Mouse (Mus musculus): Measurements from ENCODE around the gene Gm5127. TPM values are rescaled to one million over a fixed set of nuclear protein-coding genes. Genes with fewer than 3 reads are reported as not detected.

Gm5127 gene
- polyA plus RNA-seq, 1 experiment from 2014 or later, result 1.1 TPM

GRCm38 (mm10) chrX:106633543-106633942, 50.6 kb downstream of the Gm5127 start:
- Histone ChIP-seq H3K4me1 (no peaks in the 10 kb centered on the region), H3K27me3 (no peaks in the 10 kb centered on the region), H3K9me3 (replicated peaks) (no peaks in the 10 kb centered on the region), H3K27ac (no peak overlapping the region), H3K9ac (no peak overlapping the region), H3K36me3 (no peaks in the 10 kb centered on the region), H3K4me3 (no peak overlapping the region), H3K4me2 (replicated peaks) (no peak overlapping the region)
- ATAC-seq (ENCODE audit: low FRiP score), result no peak

- no peak overlapping the region for H3K27ac ChIP-seq
- WGBS, result 82% methylated on average over 3 of the region's 3 CpGs
- no peaks in the 10 kb centered on the region for H3K4me1 ChIP-seq
- H3K27me3 ChIP-seq, result no peaks in the 10 kb centered on the region
- no peak overlapping the region for H3K4me3 ChIP-seq
- no peak for ATAC-seq (ENCODE audit: low FRiP score)
- no peak overlapping the region for H3K4me2 ChIP-seq (replicated peaks)
- H3K36me3 ChIP-seq, result no peaks in the 10 kb centered on the region
- H3K9me3 ChIP-seq (replicated peaks), result no peaks in the 10 kb centered on the region
- no peak overlapping the region for H3K9ac ChIP-seq
These were observed 52.0 kb downstream of the Gm5127 start for GRCm38 (mm10) chrX:106634799-106635541.

- Histone ChIP-seq H3K27ac (no peak overlapping the region), H3K9ac (no peak overlapping the region), H3K4me1 (no peaks in the 10 kb centered on the region), H3K27me3 (no peaks in the 10 kb centered on the region), H3K4me3 (no peak overlapping the region), H3K9me3 (replicated peaks) (no peaks in the 10 kb centered on the region), H3K36me3 (no peaks in the 10 kb centered on the region), H3K4me2 (replicated peaks) (no peak overlapping the region)
- no peak for ATAC-seq (ENCODE audit: low FRiP score)
These were observed 79.1 kb downstream of the Gm5127 start for GRCm38 (mm10) chrX:106662101-106662500.

GRCm38 (mm10) chrX:106704590-106704989, 121.6 kb downstream of the Gm5127 start:
- no peak overlapping the region for H3K27ac ChIP-seq
- no peaks in the 10 kb centered on the region for H3K27me3 ChIP-seq
- no peaks in the 10 kb centered on the region for H3K9me3 ChIP-seq (replicated peaks)
- no peak overlapping the region for H3K4me3 ChIP-seq
- no peaks in the 10 kb centered on the region for H3K36me3 ChIP-seq
- H3K4me2 ChIP-seq (replicated peaks), result no peak overlapping the region
- H3K9ac ChIP-seq, result no peak overlapping the region
- 85% methylated on average over 3 of the region's 3 CpGs for whole genome bisulfite sequencing
- ATAC-seq (ENCODE audit: low FRiP score), result no peak
- H3K4me1 ChIP-seq, result no peaks in the 10 kb centered on the region

- H3K36me3 ChIP-seq, result no peaks in the 10 kb centered on the region
- WGBS, result 39% methylated on average over 2 of the region's 2 CpGs
- H3K9ac ChIP-seq, result no peak overlapping the region
- no peaks in the 10 kb centered on the region for H3K27me3 ChIP-seq
- H3K27ac ChIP-seq, result no peak overlapping the region
- no peak overlapping the region for H3K4me3 ChIP-seq
- no peak for ATAC-seq (ENCODE audit: low FRiP score)
- H3K4me1 ChIP-seq, result no peaks in the 10 kb centered on the region
- no peaks in the 10 kb centered on the region for H3K9me3 ChIP-seq (replicated peaks)
- H3K4me2 ChIP-seq (replicated peaks), result no peak overlapping the region
These were observed 134.2 kb downstream of the Gm5127 start for GRCm38 (mm10) chrX:106717160-106717559.

- no peaks in the 10 kb centered on the region for H3K36me3 ChIP-seq
- H3K4me3 ChIP-seq, result no peak overlapping the region
- no peaks in the 10 kb centered on the region for H3K9me3 ChIP-seq (replicated peaks)
- no peaks in the 10 kb centered on the region for H3K27me3 ChIP-seq
- no peak for ATAC-seq (ENCODE audit: low FRiP score)
- H3K4me2 ChIP-seq (replicated peaks), result no peak overlapping the region
- H3K27ac ChIP-seq, result no peak overlapping the region
- H3K9ac ChIP-seq, result no peak overlapping the region
- H3K4me1 ChIP-seq, result no peaks in the 10 kb centered on the region
These were observed 159.3 kb downstream of the Gm5127 start for GRCm38 (mm10) chrX:106742241-106742640.

- H3K4me1 ChIP-seq, result no peaks in the 10 kb centered on the region
- H3K36me3 ChIP-seq, result no peaks in the 10 kb centered on the region
- H3K9me3 ChIP-seq (replicated peaks), result no peaks in the 10 kb centered on the region
- WGBS, result 62% methylated on average over 1 of the region's 1 CpGs
- H3K27ac ChIP-seq, result no peak overlapping the region
- ATAC-seq (ENCODE audit: low FRiP score), result no peak
- H3K4me2 ChIP-seq (replicated peaks), result no peak overlapping the region
- H3K4me3 ChIP-seq, result no peak overlapping the region
- H3K27me3 ChIP-seq, result no peaks in the 10 kb centered on the region
- no peak overlapping the region for H3K9ac ChIP-seq
These were observed 172.3 kb downstream of the Gm5127 start for GRCm38 (mm10) chrX:106755272-106755671.

Small RNA genes within 50 kb of the gene (microRNA-seq; reads per million reads assigned to microRNA genes)
- not detected for gene Gm22102

Other genes starting within 250 kb of the Gm5127 start
- gene Fndc3c1, start 97.8 kb upstream of the Gm5127 start, polyA plus RNA-seq (2016; fragmentation: Nextera tagmentation; extraction: Ambion mirVana), result 10.0 and 10.4 TPM in 2 replicates
- 0.79 and 0.93 TPM in 2 replicates for gene Cysltr1, start 20.5 kb downstream of the Gm5127 start, polyA plus RNA-seq (2016; fragmentation: Nextera tagmentation; extraction: Ambion mirVana)

Measured in hindbrain, embryonic 12.5 days (tissue).